Mouse (Mus musculus): ENCODE measurements around the gene Cstb. TPM values are rescaled to one million over a fixed set of nuclear protein-coding genes. Genes with fewer than 3 reads are reported as not detected.
A peak's percentile ranks its signal among the peaks of the same experiment; 100 is the strongest.

Cstb gene
- total RNA-seq, 2 experiments from 2014 or later: 33.5 to 35.0 TPM

DNA sequence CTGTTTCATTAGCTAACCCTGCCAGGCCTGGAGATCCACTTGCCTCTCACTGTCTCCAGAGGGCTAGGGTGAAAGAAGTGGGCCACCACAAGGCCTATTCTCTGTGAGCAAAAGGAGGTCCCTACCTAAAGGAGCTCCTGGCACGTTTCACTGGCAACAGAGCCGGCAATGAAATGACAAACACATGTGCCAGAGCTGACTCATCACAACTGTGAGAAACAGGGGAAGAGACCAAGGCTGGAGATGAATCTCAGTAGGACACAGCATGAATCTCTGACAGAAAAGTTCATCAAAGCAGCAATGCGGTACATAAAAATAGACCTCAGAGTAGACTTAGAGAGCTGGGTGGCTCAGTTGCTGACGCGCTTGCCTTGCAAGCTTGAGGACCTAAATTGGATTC, 7.6 kb upstream of the Cstb start:
- DNase-seq: no peak

DNA sequence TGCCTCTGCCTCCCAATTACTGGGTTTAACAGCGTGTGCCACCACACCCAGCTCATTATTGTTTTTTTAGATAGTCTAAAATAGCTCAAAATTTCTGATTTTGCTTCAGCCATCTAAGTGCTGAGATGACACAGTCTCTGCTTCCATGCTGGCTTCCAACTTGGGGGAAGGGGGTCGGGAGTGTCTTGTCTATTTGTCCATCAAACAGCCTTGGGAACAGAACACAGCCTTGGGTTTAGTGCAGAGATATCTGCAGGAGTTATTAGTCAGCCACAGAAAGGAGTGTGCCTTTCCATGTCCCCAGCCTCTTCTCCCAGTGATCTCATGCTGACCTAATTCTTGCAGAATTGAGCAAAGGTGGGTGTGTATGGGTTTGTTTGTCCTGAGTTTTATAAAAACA, 6.7 kb upstream of the Cstb start:
- no peak for DNase-seq

DNA sequence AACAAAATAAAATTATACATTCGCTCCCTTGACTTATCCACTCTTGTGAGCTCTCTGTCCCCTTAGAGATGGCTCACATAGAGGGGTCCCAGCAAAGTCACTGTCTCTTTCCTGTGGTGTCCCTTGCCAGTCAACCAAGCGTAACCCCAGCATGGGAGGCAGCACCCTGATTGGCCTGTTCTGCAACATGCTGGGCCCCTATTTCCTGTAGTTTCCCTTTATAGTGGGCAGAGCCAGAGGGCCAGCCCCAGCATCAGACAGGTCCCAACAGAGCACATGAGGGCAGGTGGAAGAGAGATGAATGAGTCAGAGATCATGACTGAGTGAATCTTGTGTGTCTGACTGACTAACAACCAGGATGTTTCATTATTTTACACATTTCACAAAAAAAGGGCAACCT, 4.5 kb upstream of the Cstb start:
- no peak for DNase-seq

DNA sequence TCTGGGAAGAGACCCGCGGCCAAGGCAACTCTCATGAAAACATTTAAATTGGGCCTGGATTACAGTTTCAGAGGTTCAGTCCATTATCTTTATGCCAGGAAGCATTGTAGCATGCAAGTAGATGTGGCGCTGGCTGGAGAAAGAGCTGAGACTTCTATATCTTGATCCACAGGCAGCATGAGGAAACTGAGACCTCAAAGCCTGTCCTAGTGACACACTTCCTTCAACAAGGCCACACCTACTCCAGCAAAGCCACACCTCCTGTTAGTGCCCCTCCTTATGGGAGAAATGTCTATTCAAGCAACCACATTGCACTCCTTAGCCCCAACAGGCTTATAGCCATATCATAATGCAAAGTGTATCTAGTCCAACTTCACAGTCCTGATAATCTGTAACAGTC, 2.9 kb upstream of the Cstb start:
- no peak for DNase-seq

DNA sequence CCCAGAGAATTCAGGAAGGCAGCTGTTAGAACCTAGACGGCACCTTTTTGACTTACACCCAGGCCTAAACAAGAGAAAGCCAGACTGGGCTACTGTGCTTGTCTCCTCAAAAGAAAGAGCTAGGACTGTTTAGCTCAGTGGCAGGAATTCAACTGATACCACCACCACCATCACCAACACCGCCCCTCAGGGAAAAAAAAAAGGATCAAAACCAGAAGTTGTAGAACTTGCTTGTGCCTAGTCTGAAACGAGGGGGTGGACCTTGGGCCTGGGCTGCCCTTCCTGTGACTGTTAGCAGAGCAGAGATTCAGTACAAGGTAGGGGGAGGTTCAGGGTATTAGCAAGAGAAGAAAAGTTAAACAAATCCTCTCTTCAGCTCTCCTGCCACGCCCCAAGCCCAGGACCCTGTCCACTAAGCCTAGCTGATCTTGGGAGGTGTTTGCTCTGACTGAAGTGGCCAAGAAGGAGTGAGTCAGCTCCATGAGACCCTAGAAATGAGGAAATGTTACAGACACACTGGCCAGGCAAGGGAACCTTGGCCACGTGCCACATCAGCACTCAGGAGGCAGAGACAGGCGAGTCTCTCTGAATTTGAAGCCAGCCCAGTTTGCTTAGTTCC, 757 bp downstream of the Cstb start:
- DNase-seq: no peak

DNA sequence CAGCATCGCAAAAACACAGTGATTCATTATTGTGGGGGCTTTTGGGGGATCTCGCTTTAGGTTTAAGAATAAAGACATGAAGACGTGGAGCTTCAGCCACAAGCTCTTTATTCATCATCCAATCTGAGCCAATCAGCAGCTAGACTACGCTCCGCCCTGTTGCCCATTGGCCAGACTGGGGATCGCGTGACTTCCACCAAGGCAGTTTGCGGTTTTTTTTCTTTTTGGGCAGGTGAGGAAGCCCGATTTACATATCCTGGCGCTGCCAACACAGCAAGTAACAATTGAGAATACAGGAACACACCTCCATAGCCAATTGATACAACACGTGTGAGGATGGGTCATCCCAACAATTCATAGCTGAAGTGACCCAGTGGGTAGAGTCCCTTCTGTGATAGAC, 2.6 kb downstream of the Cstb start:
- DNase-seq: no peak

DNA sequence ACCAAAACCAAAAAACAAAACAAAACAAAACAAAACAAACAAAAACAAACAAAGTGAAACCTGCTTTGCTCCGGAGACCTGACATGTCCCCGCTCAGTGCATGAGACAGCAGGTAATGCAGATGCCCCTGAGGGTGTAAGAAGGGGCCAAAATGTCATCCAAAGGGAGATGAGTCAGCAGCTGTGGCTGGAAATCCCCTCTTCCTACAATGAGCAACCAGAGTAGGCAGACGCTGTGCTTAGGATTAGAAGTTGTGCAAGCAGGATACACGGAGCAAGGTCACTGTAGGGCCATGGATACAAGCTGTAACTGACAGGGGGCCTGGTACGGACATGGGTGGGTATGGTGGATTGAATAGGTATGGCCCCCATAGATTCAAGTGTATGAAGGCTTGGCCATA, 3.7 kb downstream of the Cstb start:
- DNase-seq: no peak

DNA sequence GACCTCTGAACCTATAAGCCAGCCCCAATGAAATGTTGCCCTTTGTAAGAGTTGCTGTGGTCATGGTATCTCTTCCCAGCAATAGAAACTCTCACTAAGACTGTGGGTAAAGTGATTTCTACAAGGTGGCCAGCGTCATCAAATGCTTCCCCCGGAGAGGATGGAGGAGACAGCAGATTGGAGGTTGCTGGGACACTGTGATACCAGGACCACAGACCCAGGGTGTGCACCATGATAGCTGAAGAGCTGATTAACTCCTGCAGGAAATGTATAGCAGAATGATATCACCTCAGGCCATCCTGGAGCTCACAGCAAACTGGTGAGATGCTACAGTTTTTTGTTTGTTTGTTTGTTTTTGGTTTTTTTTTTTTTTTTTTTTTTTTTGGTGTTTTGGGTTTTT, 4.3 kb downstream of the Cstb start:
- DNase-seq: no peak

DNA sequence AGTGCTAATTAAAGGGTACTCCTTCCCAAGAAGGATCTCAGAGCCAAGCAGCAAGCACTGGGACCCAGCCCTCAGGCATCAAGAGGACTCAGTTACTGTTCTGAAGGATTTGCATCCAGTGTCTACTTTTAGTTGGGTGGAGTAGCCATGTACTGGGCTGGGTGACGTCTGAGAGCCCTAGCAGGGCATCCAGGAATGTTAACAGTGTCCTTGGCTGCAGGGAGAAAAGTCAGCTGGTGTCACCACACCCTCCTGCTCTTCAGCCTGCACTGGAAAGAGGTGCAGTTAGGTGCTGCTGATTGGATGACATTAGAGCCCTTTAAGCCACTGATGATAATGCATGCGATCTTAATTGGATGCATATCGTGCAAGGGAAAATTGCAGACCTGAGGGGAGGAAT, 7.4 kb downstream of the Cstb start:
- DNase-seq: no peak

DNA sequence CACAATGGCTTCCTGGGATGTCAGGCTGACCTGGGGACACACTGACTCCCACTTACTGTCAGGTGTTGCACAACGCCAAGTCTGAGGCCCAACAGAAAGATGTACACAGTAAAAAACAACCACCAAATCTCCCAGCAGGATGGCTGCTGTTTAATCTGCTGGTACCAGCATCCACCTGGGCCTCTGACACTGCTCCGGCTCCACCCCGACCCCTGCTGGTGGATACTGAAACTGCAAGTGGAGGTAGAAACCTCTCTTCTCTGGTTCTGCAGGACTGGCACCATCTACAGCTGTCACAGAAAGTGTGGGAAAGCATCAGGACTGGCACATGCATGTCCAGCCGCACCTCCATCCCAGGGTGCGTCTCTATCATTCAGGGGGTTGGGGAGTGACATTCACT, 12.6 kb downstream of the Cstb start:
- DNase-seq: peak; percentile 75 to 83

DNA sequence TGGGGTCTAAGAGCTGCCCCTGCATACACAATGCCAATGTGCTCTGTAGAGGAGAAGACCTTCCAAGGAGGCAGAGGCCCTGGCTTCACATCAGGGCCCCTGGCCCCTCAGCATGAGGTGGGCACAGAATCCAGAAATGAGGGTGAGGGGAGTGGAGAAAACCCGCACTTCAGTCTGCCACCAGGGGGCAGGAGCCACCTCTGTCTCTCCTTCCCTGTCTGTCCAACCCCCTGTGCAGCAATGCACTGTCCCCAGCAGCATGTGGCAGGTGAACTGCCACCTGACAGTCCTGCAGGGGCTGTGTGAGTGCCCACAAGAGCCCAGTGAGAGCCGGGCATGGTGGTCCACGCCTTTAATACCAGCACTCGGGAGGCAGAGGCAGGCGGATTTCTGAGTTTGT, 14.1 kb downstream of the Cstb start:
- no peak for DNase-seq

DNA sequence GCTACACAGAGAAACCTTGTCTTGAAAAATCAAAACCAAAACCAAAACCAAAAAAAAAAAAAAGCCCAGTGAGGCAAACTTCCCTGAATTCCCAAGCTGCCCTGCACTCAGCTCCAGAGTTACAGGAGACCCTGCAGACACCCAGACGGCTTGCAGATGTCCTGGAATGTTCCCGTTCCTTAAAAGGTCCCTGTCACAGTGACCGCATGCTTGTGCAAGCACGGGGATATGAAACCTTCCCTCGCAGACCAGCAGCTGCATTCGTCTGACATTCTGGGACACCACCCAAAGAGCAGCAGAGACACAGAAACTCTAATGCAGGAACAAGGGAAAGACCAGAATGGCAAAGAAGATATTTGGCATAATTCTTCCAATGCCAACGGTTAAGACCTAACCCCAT, 14.5 kb downstream of the Cstb start:
- DNase-seq: no peak

DNA sequence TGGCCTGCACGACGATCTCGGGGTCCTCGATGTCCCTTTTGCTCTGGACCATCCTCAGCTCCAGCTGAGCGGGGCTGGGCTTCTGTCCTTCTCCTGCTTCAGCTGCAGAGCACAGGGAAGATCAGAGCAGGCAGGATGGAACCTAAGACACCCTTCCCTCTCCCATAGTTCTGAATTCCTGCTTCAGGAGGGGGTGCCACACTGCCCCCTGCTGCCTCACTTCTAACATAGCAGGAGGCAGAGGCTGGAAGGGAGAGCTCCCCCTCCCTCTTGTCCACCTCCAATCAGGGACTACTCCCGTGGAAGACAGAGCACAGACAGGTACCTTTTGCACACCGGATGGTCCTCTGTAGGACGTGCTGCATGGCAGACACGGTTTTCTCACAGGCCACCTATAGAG, 15.3 kb downstream of the Cstb start:
- no peak for DNase-seq

DNA sequence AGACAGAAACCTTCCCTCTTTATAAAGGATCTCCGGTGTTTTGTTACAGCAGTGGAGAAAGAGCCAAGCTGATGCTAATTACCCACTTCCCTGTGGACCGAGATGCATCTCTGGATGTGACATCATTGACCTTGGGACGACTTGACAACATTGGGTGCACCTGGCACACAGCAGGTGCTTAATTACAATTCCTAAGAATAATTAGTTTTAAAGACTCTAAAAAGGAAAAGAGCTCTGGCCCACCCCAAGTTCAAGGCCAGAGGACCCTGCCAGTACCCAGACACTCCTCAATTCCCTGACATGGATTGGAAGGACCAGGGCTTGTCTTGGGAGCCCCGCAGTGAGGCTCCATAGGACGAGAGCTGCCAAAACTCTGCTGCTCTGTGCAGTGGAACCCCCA, 16.1 kb downstream of the Cstb start:
- no peak for DNase-seq

DNA sequence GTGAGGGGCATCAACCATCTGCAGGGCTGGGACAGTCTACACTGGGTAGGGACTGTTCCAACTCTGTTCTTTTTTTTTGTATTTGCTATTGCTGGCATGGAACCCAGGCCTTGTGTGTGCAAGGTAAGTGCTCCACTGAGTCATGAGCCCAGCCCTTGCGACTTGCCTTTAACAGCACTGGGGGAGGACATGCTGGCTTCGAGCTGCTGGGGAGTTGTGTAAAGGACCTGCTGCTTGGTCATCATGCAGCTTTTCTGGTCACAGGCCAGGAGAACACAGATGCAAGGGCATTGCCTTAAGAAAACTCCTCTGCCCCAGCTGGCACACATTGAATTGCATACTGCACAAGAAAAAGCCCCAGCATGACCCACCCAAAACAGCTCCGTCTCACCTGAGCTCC, 16.8 kb downstream of the Cstb start:
- DNase-seq: no peak

DNA sequence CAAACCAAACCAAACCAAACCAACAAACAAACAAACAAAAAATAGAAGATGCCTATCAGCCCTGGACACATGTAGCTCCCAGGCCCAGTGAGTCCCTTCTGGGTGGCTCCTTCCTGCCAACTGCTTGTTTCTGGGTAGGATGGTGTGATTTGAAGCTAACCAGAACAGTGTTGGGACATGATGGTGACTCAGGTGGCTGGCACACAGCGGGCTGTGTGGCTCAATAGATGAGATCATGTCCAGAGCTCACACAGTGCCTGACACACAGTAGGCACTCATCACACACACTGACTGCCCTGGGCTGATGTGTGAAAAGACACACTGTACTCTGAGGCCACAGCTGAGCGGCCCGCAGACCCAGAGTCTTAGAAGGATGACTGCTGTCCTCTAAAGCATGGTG, 20.7 kb downstream of the Cstb start:
- DNase-seq: no peak

DNA sequence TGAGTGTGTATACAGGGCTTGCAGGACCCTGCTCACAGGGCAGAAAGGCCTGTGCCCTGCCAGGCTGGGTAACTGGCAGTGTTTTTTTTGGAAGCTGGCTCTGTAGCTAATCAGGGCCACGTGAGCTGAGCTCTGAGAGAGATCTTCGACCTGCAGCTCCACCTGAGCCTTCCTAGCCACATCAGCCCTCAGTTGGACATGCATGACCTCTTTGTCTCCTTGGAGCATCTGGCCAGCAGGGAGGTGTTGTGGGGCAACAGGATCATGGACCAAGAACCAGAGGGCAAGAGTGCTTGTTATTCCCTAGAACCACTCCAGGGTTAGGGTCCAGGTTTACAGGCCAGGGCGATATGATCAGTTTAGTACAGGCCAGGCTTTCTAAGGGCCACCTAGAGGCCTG, 21.9 kb downstream of the Cstb start:
- no peak for DNase-seq

DNA sequence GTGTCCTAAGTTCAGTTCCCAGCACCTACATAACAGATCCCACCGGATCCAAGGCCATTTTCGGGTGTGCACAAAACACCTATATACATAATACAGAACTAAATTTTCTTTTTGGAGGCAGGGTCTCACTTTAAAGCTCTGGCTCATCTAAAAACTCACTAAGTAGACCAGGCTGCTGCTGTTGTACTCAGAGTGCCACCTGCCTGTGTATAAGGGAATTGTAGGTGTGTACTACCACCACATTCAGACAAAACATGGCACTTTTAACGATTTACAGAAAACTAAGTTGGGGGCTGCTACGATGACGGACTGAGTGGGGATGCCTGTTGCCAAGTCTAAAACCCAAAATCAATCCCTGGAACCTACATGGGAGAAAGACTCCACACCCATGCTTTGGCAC, 25.3 kb downstream of the Cstb start:
- no peak for DNase-seq

DNA sequence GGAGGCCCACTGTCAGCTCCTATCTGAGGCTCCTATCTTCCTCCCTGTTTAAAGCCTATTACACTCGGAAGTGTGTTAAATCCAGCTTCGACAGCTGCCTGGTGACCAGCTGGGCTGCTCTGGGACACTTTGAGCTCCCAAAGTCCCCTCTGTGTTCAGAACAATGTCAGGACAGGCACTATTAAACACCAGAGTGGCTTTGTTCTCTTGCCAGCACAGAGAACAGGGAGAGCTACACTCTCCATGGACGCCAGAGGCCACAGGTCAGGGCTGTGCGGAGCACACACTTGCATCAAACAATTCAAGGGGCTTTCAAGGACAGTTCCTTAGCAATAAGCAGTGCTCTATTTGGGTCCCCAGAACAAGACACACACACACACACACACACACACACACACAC, 27.2 kb downstream of the Cstb start:
- DNase-seq: no peak

DNA sequence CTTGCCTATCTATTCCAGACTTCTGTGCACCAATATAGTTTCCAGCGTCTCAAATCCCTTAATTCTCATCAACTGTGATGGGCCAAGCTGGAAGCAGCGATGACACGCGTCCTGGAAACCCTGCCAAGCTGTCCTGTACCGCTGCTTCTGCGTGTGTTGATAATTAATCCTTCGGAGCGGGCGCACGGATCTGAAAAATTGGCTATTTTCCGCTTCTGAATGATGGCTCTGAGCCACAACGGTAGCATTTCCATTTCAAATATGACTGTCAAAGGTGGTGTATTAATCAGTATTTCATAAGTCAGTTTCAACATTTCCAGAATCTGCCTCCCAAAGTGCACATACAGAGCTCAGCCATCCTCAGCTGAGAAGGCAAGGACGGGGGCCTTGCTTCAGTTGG, 31.2 kb downstream of the Cstb start:
- no peak for DNase-seq

DNA sequence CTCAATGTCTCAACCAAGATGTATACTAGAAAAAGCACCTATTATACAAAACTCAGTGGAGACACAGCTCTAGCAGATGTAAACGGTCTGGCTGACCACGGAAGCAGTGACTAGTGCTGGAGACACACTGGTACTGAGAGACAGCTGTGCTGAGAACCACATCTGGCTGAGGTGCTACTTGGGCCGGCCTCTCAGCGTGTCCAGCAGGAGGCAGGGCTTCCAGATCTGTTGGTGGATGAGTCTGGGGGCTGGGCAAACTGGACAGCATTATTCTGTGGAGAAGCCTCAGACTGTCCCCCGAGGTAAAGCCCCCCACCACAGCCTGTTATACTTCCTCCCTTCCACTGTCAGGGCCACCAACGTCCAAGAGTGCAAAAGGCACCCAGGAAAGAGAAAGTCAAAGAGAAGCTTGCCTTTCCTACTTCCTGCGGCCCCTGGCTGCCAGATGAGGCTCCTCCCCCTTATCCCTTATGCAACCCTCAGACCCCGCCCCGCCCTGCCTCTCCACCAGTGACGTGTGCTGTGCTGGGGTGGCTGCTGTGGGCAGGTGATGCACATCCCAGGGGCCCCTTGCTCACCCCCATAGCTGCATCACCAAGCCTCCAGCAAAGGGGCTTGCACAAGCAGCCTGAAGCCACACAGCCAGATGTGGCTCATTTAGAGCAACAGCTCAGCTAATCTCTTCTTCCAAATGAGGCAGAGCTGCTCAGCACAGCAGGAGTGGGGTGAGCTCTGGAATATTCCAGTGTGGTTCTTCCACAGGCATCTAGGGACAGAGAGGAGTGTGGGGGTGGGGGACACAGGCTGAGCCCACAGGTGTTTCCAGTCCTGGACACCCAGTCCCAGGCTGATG, 32.3 kb downstream of the Cstb start:
- DNase-seq: no peak

DNA sequence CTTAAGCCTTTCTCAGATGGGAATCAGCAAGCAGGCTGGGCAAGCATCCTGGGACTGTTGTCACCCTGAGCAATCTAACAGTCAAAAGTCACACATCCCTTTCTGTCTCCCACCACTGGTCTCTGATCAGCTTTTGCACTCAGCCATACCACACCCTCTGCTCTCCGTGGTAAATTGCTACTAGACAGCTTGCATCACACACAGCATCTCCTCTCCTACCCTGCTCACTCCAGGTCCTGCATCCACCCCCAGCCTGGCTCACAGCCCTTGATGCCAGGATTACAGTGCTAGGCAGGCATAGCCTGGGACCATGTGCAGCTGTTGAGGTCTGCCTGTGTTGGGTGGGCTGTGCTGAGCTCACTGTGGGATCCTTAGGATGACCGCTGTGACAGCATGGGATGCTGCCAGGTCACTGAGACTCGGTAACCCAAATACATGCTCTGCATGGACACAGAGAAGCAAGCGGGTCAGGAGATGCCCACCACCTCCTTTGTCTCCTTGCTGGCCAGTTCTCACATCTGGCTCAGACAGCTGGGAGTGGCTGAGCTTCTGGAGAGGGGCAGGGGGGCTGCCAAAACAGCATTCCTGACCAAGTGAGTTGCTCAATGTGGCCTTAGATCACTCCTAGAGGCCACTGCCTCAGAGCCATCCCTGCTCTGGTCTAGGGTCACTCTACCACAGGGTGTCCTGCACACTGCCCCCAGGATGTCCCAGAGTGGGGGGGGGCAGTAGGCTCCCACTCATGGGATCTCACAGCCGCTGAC, 33.1 kb downstream of the Cstb start:
- DNase-seq: no peak

DNA sequence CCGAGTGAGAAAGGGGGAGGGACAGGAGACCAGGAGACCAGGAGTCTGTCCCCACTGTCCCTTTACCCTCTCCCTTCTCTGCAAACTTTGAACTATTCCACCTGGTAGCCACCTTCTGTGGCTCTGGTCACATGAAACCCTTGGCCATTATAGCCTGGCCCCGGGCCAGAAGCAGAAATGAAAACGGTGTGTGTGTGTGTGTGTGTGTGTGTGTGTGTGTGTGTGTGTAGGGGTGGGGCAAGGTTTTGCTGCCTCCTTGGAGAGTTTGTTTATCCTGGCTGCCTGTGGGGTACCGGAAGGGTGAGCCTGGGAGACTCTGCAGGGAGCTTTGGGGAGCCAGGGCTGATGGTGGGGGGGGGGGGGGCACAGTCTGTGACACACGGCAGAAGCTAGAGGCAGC, 35.0 kb downstream of the Cstb start:
- DNase-seq: no peak

DNA sequence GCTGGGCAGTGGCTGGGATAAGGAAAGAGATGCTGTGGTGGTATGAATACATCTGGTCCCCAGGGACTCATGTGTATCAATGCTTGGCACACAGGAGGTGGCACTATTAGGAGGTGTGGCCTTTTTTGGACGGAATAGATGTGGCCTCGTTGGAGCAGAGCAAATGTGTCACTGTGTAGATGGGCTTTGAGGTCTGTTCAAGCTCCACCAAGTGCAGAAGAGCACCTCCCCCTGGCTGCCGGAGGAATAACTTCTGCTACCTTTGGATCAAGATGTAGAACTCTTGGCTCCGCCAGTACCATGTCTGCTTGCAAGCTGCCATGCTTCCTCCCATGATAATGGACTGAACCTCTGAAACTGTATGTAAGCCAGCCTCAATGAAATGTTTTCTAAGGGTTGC, 36.3 kb downstream of the Cstb start:
- no peak for DNase-seq
